Comparison of ENCODE assay signal across 8 mouse cellular contexts in genomic region chr13:99515736-99516447, GRCm38 (mm10). TPM values are rescaled to one million over a fixed set of nuclear protein-coding genes. Genes with fewer than 3 reads are reported as not detected.
DNase-seq lines count a peak whose midpoint lies in the region; ATAC-seq and TF ChIP-seq lines count a peak whose summit lies in the region.

No protein-coding gene starts in this region.

- peak; percentile 6 for DNase-seq in CD4-positive, CD25-positive, alpha-beta regulatory T cell, adult 2 months (ENCODE audit: low read depth, low spot score)
- DNase-seq in ovary, postnatal 36 days (ENCODE audit: low spot score) = peak; percentile 38
- DNase-seq in ovary, adult 18-20 months (ENCODE audit: low spot score) = no peak
- no peak for DNase-seq in forebrain, embryonic 14.5 days (ENCODE audit: low spot score)
- DNase-seq in midbrain, postnatal 0 days (ENCODE audit: low spot score) = no peak

- peak overlapping the region; percentile 99 for H3K27ac ChIP-seq in forebrain, embryonic 14.5 days (ENCODE audit: low read depth, low read length)
- H3K27ac ChIP-seq in intestine, embryonic 16.5 days (ENCODE audit: low read length) = peak overlapping the region; percentile 61
- H3K27ac ChIP-seq in midbrain, postnatal 0 days (ENCODE audit: low read depth, low read length) = peak overlapping the region; percentile 99

- peak overlapping the region; percentile 80 for H3K4me2 ChIP-seq in forebrain, embryonic 14.5 days (ENCODE audit: low read length)
- H3K4me2 ChIP-seq in intestine, embryonic 16.5 days (ENCODE audit: low read depth, low read length) = peak overlapping the region; percentile 96
- peak overlapping the region; percentile 86 for H3K4me2 ChIP-seq in midbrain, postnatal 0 days (ENCODE audit: low read depth, low read length, poor library complexity, severe bottlenecking)

- H3K4me1 ChIP-seq in forebrain, embryonic 14.5 days (ENCODE audit: control insufficient read depth, insufficient read depth, low read length) = peaks cover 22% of the 10 kb centered on the region
- H3K4me1 ChIP-seq in intestine, embryonic 16.5 days (ENCODE audit: control insufficient read depth, insufficient read depth, low read length) = peaks cover 15% of the 10 kb centered on the region
- H3K4me1 ChIP-seq in midbrain, postnatal 0 days (ENCODE audit: insufficient read depth, low read length) = peaks cover 4% of the 10 kb centered on the region; the same call in 1 of the 2 replicates

- no peak for TF ChIP-seq CTCF in midbrain, postnatal 0 days (IDR thresholded peaks at IDR 0.05)

- H3K4me3 ChIP-seq in forebrain, embryonic 14.5 days (ENCODE audit: low read depth, low read length) = peak overlapping the region; percentile 88
- H3K4me3 ChIP-seq in intestine, embryonic 16.5 days (ENCODE audit: low read length) = peak overlapping the region; percentile 64
- H3K4me3 ChIP-seq in midbrain, postnatal 0 days (ENCODE audit: low read depth, low read length) = peak overlapping the region; percentile 85

- no peaks in the 10 kb centered on the region for H3K9me3 ChIP-seq in forebrain, embryonic 14.5 days (replicated peaks; ENCODE audit: control insufficient read depth, low read length)
- no peaks in the 10 kb centered on the region for H3K9me3 ChIP-seq in intestine, embryonic 16.5 days (ENCODE audit: control insufficient read depth, low read length)
- H3K9me3 ChIP-seq in midbrain, postnatal 0 days (ENCODE audit: low read length) = no peaks in the 10 kb centered on the region

- H3K36me3 ChIP-seq in forebrain, embryonic 14.5 days (ENCODE audit: control insufficient read depth, insufficient read depth, low read length) = 0 out of 2 replicates have a peak, but pooled peaks cover 3% of the 10 kb centered on the region
- no peaks in the 10 kb centered on the region for H3K36me3 ChIP-seq in intestine, embryonic 16.5 days (ENCODE audit: control insufficient read depth, insufficient read depth, low read length)
- no peaks in the 10 kb centered on the region; the same call in 1 of the 2 replicates for H3K36me3 ChIP-seq in midbrain, postnatal 0 days (ENCODE audit: insufficient read depth, low read length)

- H3K27me3 ChIP-seq in forebrain, embryonic 14.5 days (replicated peaks; ENCODE audit: control insufficient read depth, insufficient read depth, low read length) = no peaks in the 10 kb centered on the region
- 0 out of 2 replicates have a peak, but pooled peaks cover 2% of the 10 kb centered on the region for H3K27me3 ChIP-seq in intestine, embryonic 16.5 days (replicated peaks; ENCODE audit: control insufficient read depth, insufficient read depth, low read length)
- no peaks in the 10 kb centered on the region for H3K27me3 ChIP-seq in midbrain, postnatal 0 days (ENCODE audit: insufficient read depth, low read length)

- peak overlapping the region; percentile 98 for H3K9ac ChIP-seq in forebrain, embryonic 14.5 days (ENCODE audit: low read length)
- H3K9ac ChIP-seq in intestine, embryonic 16.5 days (ENCODE audit: low read depth, low read length) = peak overlapping the region; percentile 67
- peak overlapping the region; percentile 97 for H3K9ac ChIP-seq in midbrain, postnatal 0 days (replicated peaks; ENCODE audit: low read length, poor library complexity, severe bottlenecking)

- no peak for ATAC-seq in CD4-positive, CD25-positive, alpha-beta regulatory T cell, adult 4 months
- peak; percentile 24 for ATAC-seq in forebrain, embryonic 14.5 days
- ATAC-seq in intestine, embryonic 16.5 days = peak; percentile 45
- peak; percentile 45 for ATAC-seq in midbrain, postnatal 0 days (ENCODE audit: low FRiP score)
- ATAC-seq in inflammation-experienced regulatory T-cells, adult 6 months = no peak

- under 1% methylated on average over 41 of the region's 44 CpGs for WGBS in forebrain, embryonic 14.5 days
- WGBS in intestine, embryonic 16.5 days = under 1% methylated on average over 44 of the region's 44 CpGs
- WGBS in midbrain, postnatal 0 days = under 1% methylated on average over 40 of the region's 44 CpGs

RNA-seq across cellular contexts. Expression of gene Map1b, which starts 0.4 kb away (rescaled TPM):
- polyA plus RNA-seq in CD4-positive, CD25-positive, alpha-beta regulatory T cell, adult 4 months (2017; shearing (Covaris generic)) = under 1 TPM; 0.16 to 0.26 TPM
- polyA plus RNA-seq in forebrain, embryonic 14.5 days (2014; fragmentation: Nextera tagmentation; extraction: Ambion mirVana) = 1,380 and 2,008 TPM in 2 replicates
- 81.4 and 91.4 TPM in 2 replicates for polyA plus RNA-seq in intestine, embryonic 16.5 days (2015; fragmentation: Nextera tagmentation; extraction: Ambion mirVana)
- 913 and 940 TPM in 2 replicates for total RNA-seq in midbrain, postnatal 0 days (2014; rRNA removed)
- polyA plus RNA-seq in midbrain, postnatal 0 days (2015; fragmentation: Nextera tagmentation; extraction: Ambion mirVana) = 1,865 and 2,125 TPM in 2 replicates
- under 1 TPM in 2 of 3 experiments, not detected in 1; 0.12 to 0.36 TPM for polyA plus RNA-seq in inflammation-experienced regulatory T-cells, adult 6 months (2017; shearing (Covaris generic))

Comparison
In these comparisons a context has a peak if more than half of its experiments do, and no peak if none do; other contexts are left out.
1. DNase-seq: peak in CD4-positive, CD25-positive, alpha-beta regulatory T cell, adult 2 months (single experiment) and ovary, postnatal 36 days (single experiment); none in ovary, adult 18-20 months (single experiment), forebrain, embryonic 14.5 days (single experiment) and midbrain, postnatal 0 days (single experiment).
2. ATAC-seq: peak in forebrain, embryonic 14.5 days (single experiment), intestine, embryonic 16.5 days (single experiment) and midbrain, postnatal 0 days (single experiment); none in CD4-positive, CD25-positive, alpha-beta regulatory T cell, adult 4 months (single experiment) and inflammation-experienced regulatory T-cells, adult 6 months (single experiment).
3. RNA of gene Map1b, which starts 0.4 kb away (polyA plus RNA-seq): 1,865 to 2,125 TPM in midbrain, postnatal 0 days, 1,380 to 2,008 TPM in forebrain, embryonic 14.5 days and 81.4 to 91.4 TPM in intestine, embryonic 16.5 days; 0.16 to 0.26 TPM in CD4-positive, CD25-positive, alpha-beta regulatory T cell, adult 4 months and 0.12 to 0.36 TPM in inflammation-experienced regulatory T-cells, adult 6 months; every median in the first group is over 10 times any median in the second.
4. Peak in every context shown above with its lines, with median percentiles within 50 percentile points of each other: H3K27ac ChIP-seq, H3K4me2 ChIP-seq, H3K4me3 ChIP-seq and H3K9ac ChIP-seq.